Mouse (Mus musculus) embryonic fibroblast, embryonic 13.5 days (primary cell): ENCODE results near the gene Syn3.

Experiments
- CTCF ChIP-seq: IDR thresholded peaks from 2 replicates; pipeline ENCODE4 v1.5.1; 2011; ENCODE audit warnings: mild to moderate bottlenecking, control low read depth, low read length, moderate library complexity, borderline replicate concordance; ENCODE audit not compliant: insufficient read depth
- POLR2A ChIP-seq: IDR thresholded peaks from 2 replicates; pipeline ENCODE4 v1.6.1; 2011; ENCODE audit warnings: low read depth, mild to moderate bottlenecking, control low read depth, low read length, moderate library complexity

DNA sequence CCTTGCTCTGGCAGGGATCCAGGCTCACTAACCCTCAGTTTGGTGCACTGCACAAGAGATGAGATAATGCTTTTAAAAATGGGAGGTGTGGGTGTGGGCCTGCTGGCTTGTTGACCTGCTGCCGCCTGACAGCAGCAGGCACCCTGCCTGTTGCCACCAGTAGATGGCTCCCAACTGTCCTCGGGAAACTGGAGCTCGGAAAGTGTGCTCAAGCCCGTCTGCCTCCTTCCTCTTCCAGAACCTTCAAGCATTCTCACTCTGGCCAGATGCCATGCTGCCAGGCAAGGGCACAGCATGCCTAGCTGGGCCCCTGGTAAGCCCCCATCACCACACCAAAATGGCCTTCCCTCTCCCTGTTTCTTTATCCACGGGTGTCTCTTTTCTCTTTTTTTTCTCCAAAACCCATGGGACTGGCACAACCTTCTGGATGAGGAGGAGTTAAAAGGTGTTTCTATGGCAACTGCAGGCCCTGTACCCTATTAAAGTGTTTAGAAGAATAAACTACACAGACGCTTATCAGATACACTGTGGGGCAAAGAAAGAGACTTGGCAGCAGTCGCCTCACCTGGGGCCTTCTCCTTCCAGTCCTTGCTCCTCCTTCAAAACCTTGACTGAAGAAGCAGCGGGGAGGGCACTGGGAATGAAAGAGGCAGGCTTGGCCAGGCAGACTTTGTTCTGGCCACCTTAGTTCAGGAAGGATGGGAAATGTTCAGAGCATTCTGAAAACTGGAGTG lies 195.8 kb downstream of the Syn3 start:
- TF ChIP-seq CTCF (peak; percentile 89), POLR2A (no peak)
